Mouse (Mus musculus): ENCODE data around the gene Cpa5.

DNA sequence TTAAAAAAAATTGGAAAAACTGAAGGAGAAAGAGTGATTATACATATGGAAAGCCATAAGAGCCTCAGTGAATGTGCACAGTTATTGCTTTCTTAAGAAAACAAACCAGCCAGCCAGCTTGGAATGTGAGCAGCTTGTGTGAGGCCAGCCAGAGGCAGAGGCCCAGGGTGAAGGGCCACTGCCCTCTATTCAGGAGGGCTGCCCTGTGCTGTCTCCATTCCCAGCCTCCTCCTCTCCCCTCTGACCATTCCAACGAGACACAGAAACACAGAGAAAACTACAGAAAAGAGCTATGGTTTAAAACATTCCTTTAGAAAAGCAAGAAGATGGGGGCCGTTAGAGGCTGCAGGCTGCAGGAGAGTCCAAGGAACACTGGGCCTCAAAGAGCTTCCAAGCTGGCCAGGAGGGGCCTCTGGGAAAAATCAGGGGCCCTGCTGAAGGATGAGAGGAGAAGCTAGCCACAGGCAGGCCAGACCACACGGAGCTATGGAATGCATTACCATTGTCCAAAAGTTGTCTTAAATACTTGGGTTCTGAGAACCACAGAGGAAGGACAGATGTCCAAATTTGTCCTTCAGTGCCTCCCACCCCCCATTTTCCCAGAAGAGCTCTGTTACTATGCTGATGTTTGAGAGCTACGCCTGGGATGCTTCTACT lies 25.5 kb downstream of the Cpa5 start:
- TF ChIP-seq CTCF (IDR thresholded peaks at IDR 0.05; ENCODE audit: insufficient read depth, low read length) (no peak), POLR2A (IDR thresholded peaks at IDR 0.05; ENCODE audit: borderline replicate concordance, extremely low read depth, low read depth, low read length) (no peak)
